Mouse (Mus musculus) heart, postnatal 0 days (tissue): ENCODE measurements around the gene Snx8.

Source experiments
- CTCF ChIP-seq: IDR thresholded peaks from 2 replicates; pipeline ENCODE4 v1.5.1; 2016; ENCODE audit warnings: antibody characterized with exemption, control low read depth, low read depth
- EP300 ChIP-seq: IDR thresholded peaks from 2 replicates; pipeline ENCODE4 v1.6.1; 2016; ENCODE audit warnings: antibody characterized with exemption, low read depth

DNA sequence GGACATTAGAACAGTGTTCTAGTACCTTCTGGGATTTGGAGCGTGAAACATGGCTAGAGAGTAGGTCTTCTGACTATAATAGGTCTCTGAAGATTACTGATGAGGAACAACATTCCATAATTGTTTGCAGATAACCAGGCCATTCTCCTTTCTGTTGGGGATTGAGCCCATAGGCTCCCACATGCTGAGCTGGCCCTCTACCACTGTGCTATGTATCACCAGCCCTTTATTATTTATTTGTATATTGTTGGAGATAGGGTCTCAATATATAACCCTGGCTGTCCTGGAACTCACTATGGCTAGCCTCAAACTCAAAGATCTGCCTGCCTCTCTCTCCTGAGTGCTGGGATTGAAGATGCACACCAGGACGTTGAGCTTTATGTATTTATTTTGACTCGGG, 585 bp upstream of the Snx8 start:
- TF ChIP-seq EP300 (no peak), CTCF (no peak)
